Mouse (Mus musculus) neural tube, embryonic 13.5 days (tissue): ENCODE results near the gene Kctd17. TPM values are rescaled to one million over a fixed set of nuclear protein-coding genes. Genes with fewer than 3 reads are reported as not detected.

ENCODE experiments used
- ATAC-seq: fragments of 200-750 bp; cut with Nextera tagmentation; 2 replicates; pipeline ENCODE4 v1.8.0; 2017; ENCODE audit warnings: low read depth, mild to moderate bottlenecking, moderate TSS enrichment, moderate library complexity
- H3K27ac ChIP-seq: fragments of 300-500 bp; sonication (generic); replicated peaks from 2 replicates; pipeline ENCODE4 v1.5.1; 2015; ENCODE audit warnings: moderate library complexity, mild to moderate bottlenecking, inconsistent platforms
- H3K27me3 ChIP-seq: fragments of 300-500 bp; sonication (generic); 2 replicates; pipeline ENCODE4 v1.6.1; 2015; ENCODE audit warnings: mild to moderate bottlenecking, inconsistent platforms
- H3K36me3 ChIP-seq: fragments of 300-500 bp; sonication (generic); 2 replicates; pipeline ENCODE4 v1.6.1; 2015; ENCODE audit warnings: mild to moderate bottlenecking, inconsistent platforms
- H3K4me1 ChIP-seq: fragments of 300-500 bp; sonication (generic); replicated peaks from 2 replicates; pipeline ENCODE4 v1.6.1; 2015; ENCODE audit warnings: inconsistent platforms
- H3K4me2 ChIP-seq: fragments of 300-500 bp; sonication (generic); 2 replicates; pipeline ENCODE4 v1.6.1; 2015; ENCODE audit warnings: inconsistent platforms, mild to moderate bottlenecking, moderate library complexity
- H3K4me3 ChIP-seq: fragments of 300-500 bp; sonication (generic); 2 replicates; pipeline ENCODE4 v1.5.1; 2015; ENCODE audit warnings: mild to moderate bottlenecking, inconsistent platforms
- H3K9ac ChIP-seq: fragments of 300-500 bp; sonication (generic); 2 replicates; pipeline ENCODE4 v1.6.1; 2015; ENCODE audit warnings: moderate library complexity, mild to moderate bottlenecking, inconsistent platforms
- H3K9me3 ChIP-seq: fragments of 300-500 bp; sonication (generic); 2 replicates; pipeline ENCODE4 v1.6.1; 2016; ENCODE audit warnings: inconsistent platforms
- WGBS: fragments of 180-500 bp; shearing (Covaris S2); methylation state at CpG from one replicate; pipeline ENCODE4 v1.1.7; 2015; 5-methylcytosine and 5-hydroxymethylcytosine counted together
- polyA plus RNA-seq: library from polyadenylated mRNA; unstranded; fragments of >200 nt; fragmentation: Nextera tagmentation; extraction: Ambion mirVana; gene quantifications from 2 replicates; pipeline ENCODE4 v1.2.1, GENCODE M21; 2015

Kctd17 gene
- polyA plus RNA-seq, 1 experiment from 2014 or later, result 122 TPM

GRCm38 (mm10) chr15:78437237-78438017, 9.1 kb downstream of the Kctd17 start:
- Histone ChIP-seq H3K27me3 (no peaks in the 10 kb centered on the region), H3K9me3 (no peaks in the 10 kb centered on the region)

GRCm38 (mm10) chr15:78438018-78438394, 9.6 kb downstream of the Kctd17 start:
- Histone ChIP-seq H3K27ac (peak overlapping the region; percentile 86; the same call in 1 of the 2 replicates), H3K9ac (no peak overlapping the region), H3K4me1 (peaks cover 52% of the 10 kb centered on the region), H3K4me2 (no peak overlapping the region), H3K27me3 (no peaks in the 10 kb centered on the region), H3K36me3 (peaks cover 40% of the 10 kb centered on the region), H3K4me3 (no peak overlapping the region), H3K9me3 (no peaks in the 10 kb centered on the region)
- 45% methylated on average over 4 of the region's 4 CpGs for WGBS
- ATAC-seq, result no peak

More at GRCm38 (mm10) chr15:78437237-78438017, 9.1 kb downstream of the Kctd17 start:
- Histone ChIP-seq H3K9ac (peak overlapping the region; percentile 64), H3K36me3 (peaks cover 44% of the 10 kb centered on the region), H3K4me3 (peak overlapping the region; percentile 22; the same call in 1 of the 2 replicates), H3K4me2 (peak overlapping the region; percentile 54), H3K4me1 (peaks cover 52% of the 10 kb centered on the region), H3K27ac (peak overlapping the region; percentile 86)
- 15% methylated on average over 23 of the region's 23 CpGs for WGBS
- ATAC-seq, result peak; percentile 16

- no peak for ATAC-seq
- peaks cover 52% of the 10 kb centered on the region for H3K4me1 ChIP-seq
- 0 out of 2 replicates have a peak overlapping the region, but pooled peaks have one; percentile 22 for H3K9ac ChIP-seq
- WGBS, result 49% methylated on average over 8 of the region's 8 CpGs
- no peak overlapping the region for H3K27ac ChIP-seq
- H3K4me3 ChIP-seq, result no peak overlapping the region
- H3K4me2 ChIP-seq, result no peak overlapping the region
- no peaks in the 10 kb centered on the region for H3K9me3 ChIP-seq
- H3K27me3 ChIP-seq, result no peaks in the 10 kb centered on the region
- H3K36me3 ChIP-seq, result peaks cover 35% of the 10 kb centered on the region
Measured at GRCm38 (mm10) chr15:78438505-78438904, 10.1 kb downstream of the Kctd17 start.

- no peak overlapping the region for H3K4me2 ChIP-seq
- no peak overlapping the region for H3K4me3 ChIP-seq
- H3K36me3 ChIP-seq, result peaks cover 30% of the 10 kb centered on the region
- H3K27me3 ChIP-seq, result no peaks in the 10 kb centered on the region
- no peaks in the 10 kb centered on the region for H3K9me3 ChIP-seq
- WGBS, result 68% methylated on average over 9 of the region's 9 CpGs
- no peak for ATAC-seq
- no peak overlapping the region for H3K27ac ChIP-seq
- H3K4me1 ChIP-seq, result peaks cover 51% of the 10 kb centered on the region
- H3K9ac ChIP-seq, result no peak overlapping the region
Measured at GRCm38 (mm10) chr15:78438973-78439372, 10.6 kb downstream of the Kctd17 start.

GRCm38 (mm10) chr15:78442231-78442630, 13.9 kb downstream of the Kctd17 start:
- 87% methylated on average over 19 of the region's 19 CpGs for WGBS
- H3K27ac ChIP-seq, result no peak overlapping the region
- no peak overlapping the region for H3K4me2 ChIP-seq
- no peaks in the 10 kb centered on the region for H3K27me3 ChIP-seq
- no peak for ATAC-seq
- peaks cover 20% of the 10 kb centered on the region for H3K4me1 ChIP-seq
- no peaks in the 10 kb centered on the region for H3K9me3 ChIP-seq
- no peak overlapping the region for H3K9ac ChIP-seq
- no peak overlapping the region for H3K4me3 ChIP-seq
- H3K36me3 ChIP-seq, result peaks cover 7% of the 10 kb centered on the region

- H3K9me3 ChIP-seq, result no peaks in the 10 kb centered on the region
- 44% methylated on average over 6 of the region's 6 CpGs for WGBS
- no peak overlapping the region for H3K4me3 ChIP-seq
- H3K36me3 ChIP-seq, result peaks cover under 1% of the 10 kb centered on the region; the same call in 1 of the 2 replicates
- H3K9ac ChIP-seq, result 0 out of 2 replicates have a peak overlapping the region, but pooled peaks have one; percentile 5
- no peaks in the 10 kb centered on the region for H3K27me3 ChIP-seq
- no peak overlapping the region for H3K27ac ChIP-seq
- no peak for ATAC-seq
- peaks cover 17% of the 10 kb centered on the region for H3K4me1 ChIP-seq
- H3K4me2 ChIP-seq, result no peak overlapping the region
Measured at GRCm38 (mm10) chr15:78443857-78444256, 15.5 kb downstream of the Kctd17 start.

GRCm38 (mm10) chr15:78447121-78447520, 18.8 kb downstream of the Kctd17 start:
- WGBS, result 61% methylated on average over 7 of the region's 7 CpGs
- H3K9me3 ChIP-seq, result no peaks in the 10 kb centered on the region
- no peaks in the 10 kb centered on the region for H3K27me3 ChIP-seq
- H3K4me1 ChIP-seq, result peaks cover 26% of the 10 kb centered on the region
- ATAC-seq, result no peak
- 0 out of 2 replicates have a peak overlapping the region, but pooled peaks have one; percentile 18 for H3K27ac ChIP-seq
- H3K4me3 ChIP-seq, result no peak overlapping the region
- no peak overlapping the region for H3K4me2 ChIP-seq
- H3K36me3 ChIP-seq, result no peaks in the 10 kb centered on the region
- H3K9ac ChIP-seq, result peak overlapping the region; percentile 8; the same call in 1 of the 2 replicates

GRCm38 (mm10) chr15:78447746-78448535, 19.6 kb downstream of the Kctd17 start:
- Histone ChIP-seq H3K27ac (peak overlapping the region; percentile 64), H3K4me3 (peak overlapping the region; percentile 24), H3K9me3 (no peaks in the 10 kb centered on the region), H3K36me3 (no peaks in the 10 kb centered on the region), H3K4me1 (peaks cover 26% of the 10 kb centered on the region), H3K9ac (peak overlapping the region; percentile 59), H3K4me2 (peak overlapping the region; percentile 54), H3K27me3 (no peaks in the 10 kb centered on the region)
- WGBS, result 2% methylated on average over 22 of the region's 22 CpGs
- ATAC-seq, result 0 out of 2 replicates have a peak, but pooled peaks have one; percentile 28

- Histone ChIP-seq H3K9me3 (no peaks in the 10 kb centered on the region), H3K27me3 (no peaks in the 10 kb centered on the region), H3K27ac (peak overlapping the region; percentile 71), H3K4me3 (no peak overlapping the region), H3K4me2 (no peak overlapping the region), H3K9ac (peak overlapping the region; percentile 26; the same call in 1 of the 2 replicates), H3K4me1 (peaks cover 26% of the 10 kb centered on the region), H3K36me3 (no peaks in the 10 kb centered on the region)
- ATAC-seq, result no peak
- WGBS, result 85% methylated on average over 6 of the region's 6 CpGs
Measured at GRCm38 (mm10) chr15:78449131-78449530, 20.8 kb downstream of the Kctd17 start.

- H3K4me2 ChIP-seq, result no peak overlapping the region
- H3K27ac ChIP-seq, result peak overlapping the region; percentile 71
- WGBS, result 29% methylated on average over 7 of the region's 7 CpGs
- no peak overlapping the region for H3K9ac ChIP-seq
- no peaks in the 10 kb centered on the region for H3K9me3 ChIP-seq
- no peak for ATAC-seq
- H3K27me3 ChIP-seq, result no peaks in the 10 kb centered on the region
- H3K4me3 ChIP-seq, result no peak overlapping the region
- no peaks in the 10 kb centered on the region for H3K36me3 ChIP-seq
- peaks cover 26% of the 10 kb centered on the region for H3K4me1 ChIP-seq
Measured at GRCm38 (mm10) chr15:78449694-78450418, 21.5 kb downstream of the Kctd17 start.

GRCm38 (mm10) chr15:78450419-78450768, 22.0 kb downstream of the Kctd17 start:
- H3K9ac ChIP-seq, result no peak overlapping the region
- H3K4me1 ChIP-seq, result peaks cover 26% of the 10 kb centered on the region
- H3K36me3 ChIP-seq, result no peaks in the 10 kb centered on the region
- no peaks in the 10 kb centered on the region for H3K9me3 ChIP-seq
- no peak overlapping the region for H3K4me2 ChIP-seq
- WGBS, result 87% methylated on average over 6 of the region's 6 CpGs
- peak overlapping the region; percentile 6; the same call in 1 of the 2 replicates for H3K27ac ChIP-seq
- no peaks in the 10 kb centered on the region for H3K27me3 ChIP-seq
- H3K4me3 ChIP-seq, result no peak overlapping the region
- ATAC-seq, result no peak
